Mouse (Mus musculus): ENCODE data around the gene Pnpla6. TPM values are rescaled to one million over a fixed set of nuclear protein-coding genes. Genes with fewer than 3 reads are reported as not detected.

Gene Pnpla6
- 33.6 TPM for polyA plus RNA-seq (2015; fragmentation: Illumina TruSeq; extraction: RNeasy Lipid Tissue Mini Kit (QIAGEN cat#74804); ENCODE audit: insufficient read depth, low replicate concordance)

GRCm38 (mm10) chr8:3515260-3515671 lies at the start of gene Pnpla6:
Pnpla6 (plus strand) TSS chr8:3515384.

GRCm38 (mm10) chr8:3467006-3467885 lies 47.9 kb upstream of the Pnpla6 start, which contains the start of gene Pex11g:
Pex11g (minus strand) TSS chr8:3467680.

GRCm38 (mm10) chr8:3470562-3470961 lies 44.6 kb upstream of the Pnpla6 start, which contains the start of gene Tex45:
Tex45 (plus strand) TSS chr8:3470862.

GRCm38 (mm10) chr8:3492901-3493844 lies 22.0 kb upstream of the Pnpla6 start, which contains the start of gene Zfp358:
Zfp358 (plus strand) TSS chr8:3493138.

GRCm38 (mm10) chr8:3500235-3501090 lies 14.7 kb upstream of the Pnpla6 start, which contains the start of gene Mcoln1:
Mcoln1 (plus strand) TSS chr8:3500457.

GRCm38 (mm10) chr8:3567641-3568371 lies 52.6 kb downstream of the Pnpla6 start, which contains the start of gene C330021F23Rik:
C330021F23Rik (plus strand) TSS chr8:3567990.

GRCm38 (mm10) chr8:3586993-3587390 lies 71.8 kb downstream of the Pnpla6 start, which contains the start of gene Camsap3:
Camsap3 (plus strand) TSS chr8:3587293.

Other genes starting within 250 kb of the Pnpla6 start
- 21.4 TPM for gene Insr, start 235.8 kb upstream of the Pnpla6 start, polyA plus RNA-seq (2015; fragmentation: Illumina TruSeq; extraction: RNeasy Lipid Tissue Mini Kit (QIAGEN cat#74804); ENCODE audit: insufficient read depth, low replicate concordance)
- gene A430078G23Rik, start 162.0 kb upstream of the Pnpla6 start, polyA plus RNA-seq (2015; fragmentation: Illumina TruSeq; extraction: RNeasy Lipid Tissue Mini Kit (QIAGEN cat#74804); ENCODE audit: insufficient read depth, low replicate concordance): 49.1 TPM
- 73.9 TPM for gene Arhgef18, start 122.4 kb upstream of the Pnpla6 start, polyA plus RNA-seq (2015; fragmentation: Illumina TruSeq; extraction: RNeasy Lipid Tissue Mini Kit (QIAGEN cat#74804); ENCODE audit: insufficient read depth, low replicate concordance)
- gene Pex11g, start 47.7 kb upstream of the Pnpla6 start, polyA plus RNA-seq (2015; fragmentation: Illumina TruSeq; extraction: RNeasy Lipid Tissue Mini Kit (QIAGEN cat#74804); ENCODE audit: insufficient read depth, low replicate concordance): 2.1 TPM
- gene Tex45, start 44.5 kb upstream of the Pnpla6 start, polyA plus RNA-seq (2015; fragmentation: Illumina TruSeq; extraction: RNeasy Lipid Tissue Mini Kit (QIAGEN cat#74804); ENCODE audit: insufficient read depth, low replicate concordance): not detected
- gene Zfp358, start 22.2 kb upstream of the Pnpla6 start, polyA plus RNA-seq (2015; fragmentation: Illumina TruSeq; extraction: RNeasy Lipid Tissue Mini Kit (QIAGEN cat#74804); ENCODE audit: insufficient read depth, low replicate concordance): 7.4 TPM
- 78.9 TPM for gene Mcoln1, start 14.9 kb upstream of the Pnpla6 start, polyA plus RNA-seq (2015; fragmentation: Illumina TruSeq; extraction: RNeasy Lipid Tissue Mini Kit (QIAGEN cat#74804); ENCODE audit: insufficient read depth, low replicate concordance)
- gene C330021F23Rik, start 52.6 kb downstream of the Pnpla6 start, polyA plus RNA-seq (2015; fragmentation: Illumina TruSeq; extraction: RNeasy Lipid Tissue Mini Kit (QIAGEN cat#74804); ENCODE audit: insufficient read depth, low replicate concordance): not detected
- gene Camsap3, start 71.9 kb downstream of the Pnpla6 start, polyA plus RNA-seq (2015; fragmentation: Illumina TruSeq; extraction: RNeasy Lipid Tissue Mini Kit (QIAGEN cat#74804); ENCODE audit: insufficient read depth, low replicate concordance): 1.0 TPM
- 22.1 TPM for gene Xab2, start 105.9 kb downstream of the Pnpla6 start, polyA plus RNA-seq (2015; fragmentation: Illumina TruSeq; extraction: RNeasy Lipid Tissue Mini Kit (QIAGEN cat#74804); ENCODE audit: insufficient read depth, low replicate concordance)
- 89.0 TPM for gene Pet100, start 106.2 kb downstream of the Pnpla6 start, polyA plus RNA-seq (2015; fragmentation: Illumina TruSeq; extraction: RNeasy Lipid Tissue Mini Kit (QIAGEN cat#74804); ENCODE audit: insufficient read depth, low replicate concordance)
- gene Pcp2, start 110.2 kb downstream of the Pnpla6 start, polyA plus RNA-seq (2015; fragmentation: Illumina TruSeq; extraction: RNeasy Lipid Tissue Mini Kit (QIAGEN cat#74804); ENCODE audit: insufficient read depth, low replicate concordance): not detected
- 124 TPM for gene Stxbp2, start 115.6 kb downstream of the Pnpla6 start, polyA plus RNA-seq (2015; fragmentation: Illumina TruSeq; extraction: RNeasy Lipid Tissue Mini Kit (QIAGEN cat#74804); ENCODE audit: insufficient read depth, low replicate concordance)
- 1.4 TPM for gene Retn, start 140.4 kb downstream of the Pnpla6 start, polyA plus RNA-seq (2015; fragmentation: Illumina TruSeq; extraction: RNeasy Lipid Tissue Mini Kit (QIAGEN cat#74804); ENCODE audit: insufficient read depth, low replicate concordance)
- 28.2 TPM for gene Mcemp1, start 150.4 kb downstream of the Pnpla6 start, polyA plus RNA-seq (2015; fragmentation: Illumina TruSeq; extraction: RNeasy Lipid Tissue Mini Kit (QIAGEN cat#74804); ENCODE audit: insufficient read depth, low replicate concordance)
- 4.0 TPM for gene Fcor, start 157.0 kb downstream of the Pnpla6 start, polyA plus RNA-seq (2015; fragmentation: Illumina TruSeq; extraction: RNeasy Lipid Tissue Mini Kit (QIAGEN cat#74804); ENCODE audit: insufficient read depth, low replicate concordance)
- gene Trappc5, start 160.9 kb downstream of the Pnpla6 start, polyA plus RNA-seq (2015; fragmentation: Illumina TruSeq; extraction: RNeasy Lipid Tissue Mini Kit (QIAGEN cat#74804); ENCODE audit: insufficient read depth, low replicate concordance): 29.4 TPM
- 361 TPM for gene Fcer2a, start 178.8 kb downstream of the Pnpla6 start, polyA plus RNA-seq (2015; fragmentation: Illumina TruSeq; extraction: RNeasy Lipid Tissue Mini Kit (QIAGEN cat#74804); ENCODE audit: insufficient read depth, low replicate concordance)
- 12.7 TPM for gene Clec4g, start 205.3 kb downstream of the Pnpla6 start, polyA plus RNA-seq (2015; fragmentation: Illumina TruSeq; extraction: RNeasy Lipid Tissue Mini Kit (QIAGEN cat#74804); ENCODE audit: insufficient read depth, low replicate concordance)
- gene Cd209a, start 233.6 kb downstream of the Pnpla6 start, polyA plus RNA-seq (2015; fragmentation: Illumina TruSeq; extraction: RNeasy Lipid Tissue Mini Kit (QIAGEN cat#74804); ENCODE audit: insufficient read depth, low replicate concordance): 47.2 TPM

Data from spleen, adult 10 weeks (tissue).